Comparison of ENCODE assay signal across 8 mouse cellular contexts in genomic region chr2:60124648-60125048, GRCm38 (mm10).
DNase-seq lines count a peak whose midpoint lies in the region; ATAC-seq and TF ChIP-seq lines count a peak whose summit lies in the region.

No protein-coding gene starts in this region.

- WGBS in limb, embryonic 10.5 days = under 1% methylated on average over 47 of the region's 47 CpGs
- WGBS in small intestine, adult 2 months = 3% methylated on average over 37 of the region's 47 CpGs

- no peak for TF ChIP-seq CTCF in small intestine, adult 2 months (IDR thresholded peaks at IDR 0.05; ENCODE audit: extremely low read depth, insufficient read length, insufficient replicate concordance, low read depth, low read length)

- no peak; the same call in 1 of the 2 replicates for TF ChIP-seq POLR2A in small intestine, adult 2 months (IDR thresholded peaks at IDR 0.05; ENCODE audit: low read depth, low read length)

- intact Hi-C loops in gastrocnemius, postnatal 14 days (cut with DNase I; ENCODE audit: low total_unique reads) = loop anchor here (2.0 kb wide), 1 partner anchor 88 kb away; no protein-coding TSS in a partner anchor

- H3K27ac ChIP-seq in limb, embryonic 10.5 days = peak overlapping the region; percentile 100
- H3K27ac ChIP-seq in small intestine, adult 2 months (ENCODE audit: insufficient read depth, low read depth, low read length) = peak overlapping the region; percentile 91

- no peaks in the 10 kb centered on the region for H3K9me3 ChIP-seq in limb, embryonic 10.5 days (replicated peaks)

- peak; percentile 28 for DNase-seq in T-cell, adult 2 months (ENCODE audit: low spot score)
- peak; percentile 47 to 61 for DNase-seq in cerebellum, postnatal 36 days
- peak; percentile 65 for DNase-seq in gastrocnemius, postnatal 14 days
- peak; percentile 80 for DNase-seq in limb, embryonic 10.5 days (ENCODE audit: low spot score)
- DNase-seq in mesoderm, embryonic 11.5 days (ENCODE audit: low read depth, low spot score) = peak; percentile 71
- DNase-seq in adipocyte (ENCODE audit: low spot score) = no peak

- peak; percentile 15 for ATAC-seq in inflammation-experienced regulatory T-cells, adult 6 months

- no peaks in the 10 kb centered on the region for H3K27me3 ChIP-seq in limb, embryonic 10.5 days (ENCODE audit: low read depth, poor library complexity, severe bottlenecking)
- H3K27me3 ChIP-seq in small intestine, adult 2 months (ENCODE audit: control insufficient read depth, insufficient read depth, low read length) = no peaks in the 10 kb centered on the region

- no peaks in the 10 kb centered on the region for H3K36me3 ChIP-seq in limb, embryonic 10.5 days
- no peaks in the 10 kb centered on the region for H3K36me3 ChIP-seq in small intestine, adult 2 months (ENCODE audit: control insufficient read depth, insufficient read depth, low read length)

- H3K4me3 ChIP-seq in limb, embryonic 10.5 days = peak overlapping the region; percentile 97
- H3K4me3 ChIP-seq in small intestine, adult 2 months (ENCODE audit: low read depth, low read length) = peak overlapping the region; percentile 76

- peaks cover 45% of the 10 kb centered on the region for H3K4me1 ChIP-seq in limb, embryonic 10.5 days
- H3K4me1 ChIP-seq in small intestine, adult 2 months (ENCODE audit: control insufficient read depth, insufficient read depth, insufficient read length, low read length) = peaks cover 3% of the 10 kb centered on the region; the same call in 1 of the 2 replicates
